In the genomic region with DNA sequence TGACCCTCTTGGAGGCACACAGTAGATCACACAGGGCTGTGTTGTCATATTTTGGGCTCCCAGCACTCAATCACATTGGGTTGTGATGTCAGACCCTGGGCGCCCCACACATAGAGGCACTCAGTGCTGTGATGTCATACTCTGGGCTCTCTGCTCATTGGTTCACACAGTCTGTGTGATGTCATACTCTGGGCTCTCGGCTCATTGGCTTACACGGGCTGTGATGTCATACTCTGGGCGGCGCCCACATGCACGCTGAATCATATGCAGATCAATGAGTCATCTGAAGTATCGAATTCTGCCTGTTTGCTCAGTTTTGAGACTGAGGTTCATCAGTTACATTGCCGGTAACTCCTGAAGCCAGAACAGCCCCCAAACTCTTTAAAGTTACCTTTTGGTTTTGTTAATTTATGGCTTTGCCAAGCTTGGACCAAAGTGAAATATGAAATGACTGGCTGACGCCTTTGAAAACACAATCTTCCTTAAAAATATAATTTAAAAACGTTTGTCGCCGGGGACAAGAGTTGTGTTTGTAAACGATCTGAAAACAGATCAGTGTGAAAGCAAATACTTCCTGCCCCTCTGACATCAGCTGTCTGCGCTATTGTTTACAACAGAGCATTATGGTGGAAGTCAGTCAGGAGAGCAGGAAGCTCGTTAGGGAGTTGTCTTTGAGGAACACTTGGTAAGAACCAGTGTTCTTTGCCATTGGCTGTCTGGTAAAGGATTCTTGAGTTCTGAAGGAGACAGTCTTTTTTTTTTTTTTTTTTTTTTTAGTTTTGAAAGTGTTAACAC, we compare ENCODE assay signal across 14 mouse cellular contexts. TPM values are rescaled to one million over a fixed set of nuclear protein-coding genes. Genes with fewer than 3 reads are reported as not detected.
A peak's percentile ranks its signal among the peaks of the same experiment; 100 is the strongest.
DNase-seq lines count a peak whose midpoint lies in the region; ATAC-seq and TF ChIP-seq lines count a peak whose summit lies in the region.
"Had no signal": no experiment of that assay in that cellular context is flagged by ENCODE, and none has a peak within 500 bp of the region (broad histone marks: within the 10 kb centered on the region; RNA-seq: fewer than 3 reads in every experiment).

No protein-coding gene starts in this region.

- no peak for TF ChIP-seq CTCF in stomach, postnatal 0 days (IDR thresholded peaks at IDR 0.05; ENCODE audit: low read depth)

- no peak overlapping the region for H3K4me3 ChIP-seq in hindbrain, embryonic 14.5 days (replicated peaks; ENCODE audit: low read length)
- H3K4me3 ChIP-seq in hindbrain, embryonic 11.5 days (ENCODE audit: low read depth, low read length): no peak overlapping the region
- no peak overlapping the region for H3K4me3 ChIP-seq in midbrain, embryonic 16.5 days (ENCODE audit: low read depth, low read length)
- H3K4me3 ChIP-seq in midbrain, embryonic 13.5 days (replicated peaks): no peak overlapping the region
- H3K4me3 ChIP-seq in stomach, postnatal 0 days (ENCODE audit: low read depth, low read length): no peak overlapping the region
- H3K4me3 ChIP-seq: forebrain, embryonic 12.5 days; layer of hippocampus, adult 2 months had no signal

- H3K27me3 ChIP-seq in hindbrain, embryonic 14.5 days (ENCODE audit: control insufficient read depth, insufficient read depth, low read length): no peaks in the 10 kb centered on the region
- H3K27me3 ChIP-seq in hindbrain, embryonic 11.5 days (ENCODE audit: control insufficient read depth, insufficient read depth, low read length): no peaks in the 10 kb centered on the region
- H3K27me3 ChIP-seq in midbrain, embryonic 16.5 days (ENCODE audit: control insufficient read depth, insufficient read depth, low read depth, low read length): no peaks in the 10 kb centered on the region
- H3K27me3 ChIP-seq in midbrain, embryonic 13.5 days: peaks cover 10% of the 10 kb centered on the region; the same call in 1 of the 2 replicates
- no peaks in the 10 kb centered on the region for H3K27me3 ChIP-seq in stomach, postnatal 0 days (ENCODE audit: control insufficient read depth, insufficient read depth, low read length)

- ATAC-seq in hindbrain, embryonic 14.5 days (ENCODE audit: low FRiP score): 0 out of 2 replicates have a peak, but pooled peaks have one; percentile 34
- no peak for ATAC-seq in hindbrain, embryonic 11.5 days (ENCODE audit: low FRiP score)
- peak; percentile 32; the same call in 1 of the 2 replicates for ATAC-seq in midbrain, embryonic 16.5 days
- no peak for ATAC-seq in midbrain, embryonic 13.5 days
- peak; percentile 8 to 27; a peak in 1 of 4 replicates for ATAC-seq in hematopoietic stem cell, adult 5-6 weeks (replicated peaks in 1 of 2; ENCODE audit: insufficient read depth in 1 of 2, low FRiP score in 2 of 2, low TSS enrichment in 1 of 2, low read depth in 1 of 2, poor library complexity in 2 of 2, severe bottlenecking in 2 of 2)
- ATAC-seq in stomach, postnatal 0 days (ENCODE audit: low FRiP score, low TSS enrichment): peak; percentile 75
- ATAC-seq in frontal cortex, adult (ENCODE audit: low TSS enrichment): no peak

- H3K4me2 ChIP-seq in hindbrain, embryonic 14.5 days (replicated peaks): no peak overlapping the region
- H3K4me2 ChIP-seq in hindbrain, embryonic 11.5 days (replicated peaks; ENCODE audit: low read depth, low read length): no peak overlapping the region
- H3K4me2 ChIP-seq in midbrain, embryonic 16.5 days (ENCODE audit: low read length): no peak overlapping the region
- H3K4me2 ChIP-seq in midbrain, embryonic 13.5 days (replicated peaks): no peak overlapping the region
- H3K4me2 ChIP-seq in stomach, postnatal 0 days (replicated peaks; ENCODE audit: low read depth): no peak overlapping the region
- H3K4me2 ChIP-seq: forebrain, embryonic 12.5 days had no signal

- no peaks in the 10 kb centered on the region for H3K36me3 ChIP-seq in hindbrain, embryonic 14.5 days (replicated peaks; ENCODE audit: control insufficient read depth, insufficient read depth)
- H3K36me3 ChIP-seq in hindbrain, embryonic 11.5 days (ENCODE audit: control insufficient read depth, insufficient read depth, low read length): no peaks in the 10 kb centered on the region
- H3K36me3 ChIP-seq in midbrain, embryonic 16.5 days (ENCODE audit: control insufficient read depth, insufficient read depth, low read length): no peaks in the 10 kb centered on the region
- H3K36me3 ChIP-seq in midbrain, embryonic 13.5 days: no peaks in the 10 kb centered on the region
- no peaks in the 10 kb centered on the region for H3K36me3 ChIP-seq in stomach, postnatal 0 days (ENCODE audit: control insufficient read depth, insufficient read depth, low read length)
- H3K36me3 ChIP-seq: forebrain, embryonic 12.5 days had no signal

- WGBS in hindbrain, embryonic 14.5 days: 91% methylated on average over 15 of the region's 15 CpGs
- 88% methylated on average over 15 of the region's 15 CpGs for WGBS in hindbrain, embryonic 11.5 days
- WGBS in midbrain, embryonic 16.5 days: 88% methylated on average over 15 of the region's 15 CpGs
- 89% methylated on average over 15 of the region's 15 CpGs for WGBS in midbrain, embryonic 13.5 days
- 59% methylated on average over 15 of the region's 15 CpGs for WGBS in stomach, postnatal 0 days

- TF ChIP-seq EP300 in stomach, postnatal 0 days (optimal IDR thresholded peaks at IDR 0.05): no peak

- no peak overlapping the region for H3K27ac ChIP-seq in hindbrain, embryonic 14.5 days
- no peak overlapping the region for H3K27ac ChIP-seq in hindbrain, embryonic 11.5 days (ENCODE audit: low read depth, low read length)
- no peak overlapping the region for H3K27ac ChIP-seq in midbrain, embryonic 16.5 days (ENCODE audit: low read length)
- H3K27ac ChIP-seq in midbrain, embryonic 13.5 days: no peak overlapping the region
- H3K27ac ChIP-seq in stomach, postnatal 0 days (replicated peaks): no peak overlapping the region
- H3K27ac ChIP-seq: forebrain, embryonic 12.5 days; layer of hippocampus, adult 2 months; macrophage had no signal

- H3K4me1 ChIP-seq in hindbrain, embryonic 14.5 days (replicated peaks; ENCODE audit: control insufficient read depth, insufficient read depth, low read length): peaks cover 19% of the 10 kb centered on the region
- H3K4me1 ChIP-seq in hindbrain, embryonic 11.5 days (replicated peaks; ENCODE audit: control insufficient read depth, insufficient read depth, low read length): no peaks in the 10 kb centered on the region
- peaks cover 16% of the 10 kb centered on the region for H3K4me1 ChIP-seq in midbrain, embryonic 16.5 days (ENCODE audit: control insufficient read depth, insufficient read depth, low read length)
- peaks cover 24% of the 10 kb centered on the region for H3K4me1 ChIP-seq in midbrain, embryonic 13.5 days (replicated peaks)
- H3K4me1 ChIP-seq in stomach, postnatal 0 days (replicated peaks; ENCODE audit: control insufficient read depth, insufficient read depth): no peaks in the 10 kb centered on the region

- no peaks in the 10 kb centered on the region for H3K9me3 ChIP-seq in hindbrain, embryonic 14.5 days (ENCODE audit: control insufficient read depth, low read length)
- no peaks in the 10 kb centered on the region for H3K9me3 ChIP-seq in hindbrain, embryonic 11.5 days (ENCODE audit: control insufficient read depth, low read length)
- no peaks in the 10 kb centered on the region for H3K9me3 ChIP-seq in midbrain, embryonic 16.5 days (replicated peaks; ENCODE audit: control insufficient read depth, low read length, poor library complexity, severe bottlenecking)
- no peaks in the 10 kb centered on the region for H3K9me3 ChIP-seq in midbrain, embryonic 13.5 days
- H3K9me3 ChIP-seq in stomach, postnatal 0 days (ENCODE audit: control insufficient read depth, low read length): no peaks in the 10 kb centered on the region
- H3K9me3 ChIP-seq: forebrain, embryonic 12.5 days had no signal

- no peak overlapping the region for H3K9ac ChIP-seq in hindbrain, embryonic 14.5 days
- no peak overlapping the region for H3K9ac ChIP-seq in hindbrain, embryonic 11.5 days (ENCODE audit: low read depth, low read length)
- no peak overlapping the region for H3K9ac ChIP-seq in midbrain, embryonic 16.5 days (ENCODE audit: low read depth, low read length)
- no peak overlapping the region for H3K9ac ChIP-seq in midbrain, embryonic 13.5 days (replicated peaks)
- no peak overlapping the region for H3K9ac ChIP-seq in stomach, postnatal 0 days (ENCODE audit: low read length)
- H3K9ac ChIP-seq: forebrain, embryonic 12.5 days had no signal

- DNase-seq in hindbrain, embryonic 14.5 days (ENCODE audit: low spot score): no peak
- DNase-seq in hindbrain, embryonic 11.5 days (ENCODE audit: low spot score): no peak
- peak; percentile 30 for DNase-seq in stomach, postnatal 0 days (ENCODE audit: low spot score)
- DNase-seq in adipocyte (ENCODE audit: low spot score): no peak
- DNase-seq: adrenal gland, postnatal 25 days; heart, postnatal 4 days; kidney, adult 9 months had no signal

RNA-seq across cellular contexts. Expression of a gene that starts 15.0 kb away (rescaled TPM):
- polyA plus RNA-seq in hindbrain, embryonic 14.5 days (2014; fragmentation: Nextera tagmentation; extraction: Ambion mirVana): 56.6 and 62.1 TPM in 2 replicates
- 34.8 and 39.0 TPM in 2 replicates for polyA plus RNA-seq in hindbrain, embryonic 11.5 days (2014; fragmentation: Nextera tagmentation; extraction: Ambion mirVana)
- 41.7 and 49.0 TPM in 2 replicates for polyA plus RNA-seq in midbrain, embryonic 16.5 days (2015; fragmentation: Nextera tagmentation; extraction: Ambion mirVana)
- 28.8 and 30.7 TPM in 2 replicates for polyA plus RNA-seq in midbrain, embryonic 13.5 days (2015; fragmentation: Nextera tagmentation; extraction: Ambion mirVana)
- total RNA-seq in hematopoietic stem cell, adult 5-6 weeks (2017): 247 and 253 TPM in 2 replicates
- 15.9 and 18.5 TPM in 2 replicates for polyA plus RNA-seq in stomach, postnatal 0 days (2015; fragmentation: Nextera tagmentation; extraction: Ambion mirVana)

Comparison
In these comparisons a context has a peak if more than half of its experiments do, and no peak if none do; other contexts are left out.
1. ATAC-seq: peak in hindbrain, embryonic 14.5 days (single experiment), midbrain, embryonic 16.5 days (single experiment), hematopoietic stem cell, adult 5-6 weeks (2 of 2) and stomach, postnatal 0 days (single experiment); none in hindbrain, embryonic 11.5 days (single experiment), midbrain, embryonic 13.5 days (single experiment) and frontal cortex, adult (single experiment).